Mouse (Mus musculus) CH12.LX (cell line): ENCODE results near the gene Rsph9.

Source experiments
- CTCF ChIP-seq, 2 experiments: IDR thresholded peaks in 1 of 2; conservative IDR thresholded peaks in 1 of 2; 2 replicates each; pipeline ENCODE4 v1.5.1; 2011 to 2012; ENCODE audit warnings: low read depth in 2 of 2, low read length in 2 of 2, improper control_type of control experiment in 1 of 2, inconsistent platforms in 1 of 2, mild to moderate bottlenecking in 1 of 2, moderate library complexity in 1 of 2
- E2F4 ChIP-seq: IDR thresholded peaks from 2 replicates; pipeline ENCODE4 v1.6.1; 2011; ENCODE audit warnings: low read depth, low read length, improper control_type of control experiment; ENCODE audit not compliant: insufficient replicate concordance
- ETS1 ChIP-seq: conservative IDR thresholded peaks from 2 replicates; pipeline ENCODE4 v1.6.1; 2012; ENCODE audit warnings: low read depth, mild to moderate bottlenecking, inconsistent platforms, low read length, improper control_type of control experiment, moderate library complexity
- JUN ChIP-seq: IDR thresholded peaks from 2 replicates; pipeline ENCODE4 v1.6.1; 2011; ENCODE audit warnings: low read depth, mild to moderate bottlenecking, low read length, improper control_type of control experiment, moderate library complexity; ENCODE audit not compliant: insufficient read depth
- JUND ChIP-seq: conservative IDR thresholded peaks from 2 replicates; pipeline ENCODE4 v1.6.1; 2011; ENCODE audit warnings: low read depth, low read length, improper control_type of control experiment
- MEF2A ChIP-seq: IDR thresholded peaks from 2 replicates; pipeline ENCODE4 v1.6.1; 2014; ENCODE audit warnings: low read depth, mild to moderate bottlenecking, inconsistent platforms, low read length, improper control_type of control experiment, borderline replicate concordance
- POLR2A ChIP-seq: IDR thresholded peaks from 2 replicates; pipeline ENCODE4 v1.6.1; 2011; ENCODE audit warnings: low read depth, mild to moderate bottlenecking, improper control_type of control experiment, low read length

- TF ChIP-seq ETS1 (no peak), MEF2A (no peak), CTCF (conservative IDR thresholded peaks at IDR 0.05 in 1 of 2, IDR thresholded peaks at IDR 0.05 in 1 of 2; ENCODE audit: low read depth in 2 of 2, low read length in 2 of 2) (no peak), POLR2A (no peak), JUND (no peak), E2F4 (no peak), JUN (no peak)
These were observed 24.8 kb upstream of the Rsph9 start for GRCm38 (mm10) chr17:46168768-46169167.
